Mouse (Mus musculus) heart, postnatal 0 days (tissue): ENCODE results near the gene Fam20a. TPM values are rescaled to one million over a fixed set of nuclear protein-coding genes. Genes with fewer than 3 reads are reported as not detected.

Source experiments
- ATAC-seq: fragments of 200-750 bp; cut with Nextera tagmentation; 2 replicates; pipeline ENCODE4 v1.8.0; 2017; ENCODE audit warnings: low read depth, moderate number of reproducible peaks, moderate library complexity; ENCODE audit not compliant: insufficient read depth
- DNase-seq: peaks from one replicate; pipeline ENCODE4 v3.0.0-alpha.2; 2016; ENCODE audit warnings: low spot score
- H3K27ac ChIP-seq: fragments of 300-500 bp; sonication (generic); 2 replicates; pipeline ENCODE4 v1.5.1; 2014; ENCODE audit warnings: low read depth, mild to moderate bottlenecking
- H3K27me3 ChIP-seq: fragments of 300-500 bp; sonication (generic); 2 replicates; pipeline ENCODE4 v1.6.1; 2014; ENCODE audit warnings: low read length, mixed read lengths; ENCODE audit not compliant: control insufficient read depth, insufficient read depth
- H3K36me3 ChIP-seq: fragments of 300-500 bp; sonication (generic); replicated peaks from 2 replicates; pipeline ENCODE4 v1.6.1; 2014; ENCODE audit warnings: low read length, mixed read lengths; ENCODE audit not compliant: control insufficient read depth, insufficient read depth
- H3K4me1 ChIP-seq: fragments of 300-500 bp; sonication (generic); 2 replicates; pipeline ENCODE4 v1.6.1; 2014; ENCODE audit warnings: antibody characterized with exemption; ENCODE audit not compliant: control insufficient read depth, insufficient read depth
- H3K4me2 ChIP-seq: fragments of 300-500 bp; sonication (generic); 2 replicates; pipeline ENCODE4 v1.6.1; 2014; ENCODE audit warnings: low read depth, mild to moderate bottlenecking, low read length, moderate library complexity
- H3K4me3 ChIP-seq: fragments of 300-500 bp; sonication (generic); 2 replicates; pipeline ENCODE4 v1.5.1; 2014; ENCODE audit warnings: low read depth, low read length
- H3K9ac ChIP-seq: fragments of 300-500 bp; sonication (generic); replicated peaks from 2 replicates; pipeline ENCODE4 v1.6.1; 2014; ENCODE audit warnings: low read depth, low read length, mixed read lengths
- H3K9me3 ChIP-seq: fragments of 300-500 bp; sonication (generic); replicated peaks from 2 replicates; pipeline ENCODE4 v1.6.1; 2016; ENCODE audit warnings: low read length; ENCODE audit not compliant: control insufficient read depth
- CTCF ChIP-seq: IDR thresholded peaks from 2 replicates; pipeline ENCODE4 v1.5.1; 2016; ENCODE audit warnings: antibody characterized with exemption, control low read depth, low read depth
- EP300 ChIP-seq: IDR thresholded peaks from 2 replicates; pipeline ENCODE4 v1.6.1; 2016; ENCODE audit warnings: antibody characterized with exemption, low read depth
- WGBS: fragments of 180-500 bp; shearing (Covaris S2); extraction: QIAGEN DNeasy Blood & Tissue Kit; methylation state at CpG from one replicate; pipeline ENCODE4 v1.1.7; 2014; 5-methylcytosine and 5-hydroxymethylcytosine counted together
- polyA plus RNA-seq: library from polyadenylated mRNA; unstranded; fragments of >200 nt; fragmentation: Nextera tagmentation; extraction: Ambion mirVana; gene quantifications from 2 replicates; pipeline ENCODE4 v1.2.1, GENCODE M21; 2015
- total RNA-seq: library from RNA; depleted of rRNA; stranded (reverse); fragments of >200 nt; gene quantifications from 2 replicates; pipeline ENCODE4 v1.2.3, GENCODE M21; 2014; ENCODE audit warnings: low replicate concordance; rRNA removed

Fam20a gene
- 6.2 and 6.8 TPM in 2 replicates for total RNA-seq
- polyA plus RNA-seq = 3.0 TPM in 2 replicates

- peak within 1 kb of the TSS; percentile 69 for H3K27ac ChIP-seq
- WGBS = under 1% methylated on average over 31 of the region's 31 CpGs
Observed at GRCm38 (mm10) chr11:109721781-109722446, at the start of gene Fam20a. Fam20a (minus strand) TSS chr11:109722279.

GRCm38 (mm10) chr11:109771381-109771780 is 49.3 kb upstream of the Fam20a start:
- Histone ChIP-seq H3K4me2 (no peak overlapping the region), H3K4me3 (no peak overlapping the region), H3K9ac (no peak overlapping the region), H3K4me1 (no peaks in the 10 kb centered on the region), H3K36me3 (no peaks in the 10 kb centered on the region), H3K27ac (no peak overlapping the region), H3K27me3 (no peaks in the 10 kb centered on the region), H3K9me3 (no peaks in the 10 kb centered on the region)
- DNase-seq = no peak
- TF ChIP-seq CTCF (no peak), EP300 (no peak)
- ATAC-seq = no peak
- 78% methylated on average over 1 of the region's 1 CpGs for WGBS

More at GRCm38 (mm10) chr11:109721781-109722446, at the start of gene Fam20a:
- H3K4me2 ChIP-seq = peak within 1 kb of the TSS; percentile 85
- TF ChIP-seq EP300 (no peak), CTCF (peak; percentile 26)
- H3K9ac ChIP-seq = peak within 1 kb of the TSS; percentile 47
- H3K36me3 ChIP-seq = no peaks in the 10 kb centered on the region
- no peaks in the 10 kb centered on the region for H3K9me3 ChIP-seq
- H3K27me3 ChIP-seq = no peaks in the 10 kb centered on the region
- DNase-seq (peak; percentile 37), ATAC-seq (peak; percentile 59)
- H3K4me1 ChIP-seq = peaks cover 8% of the 10 kb centered on the region; the same call in 1 of the 2 replicates
- H3K4me3 ChIP-seq = peak within 1 kb of the TSS; percentile 54

- WGBS = 75% methylated on average over 14 of the region's 14 CpGs
- Histone ChIP-seq H3K4me1 (no peaks in the 10 kb centered on the region), H3K9me3 (no peaks in the 10 kb centered on the region), H3K4me3 (no peak overlapping the region), H3K27me3 (no peaks in the 10 kb centered on the region), H3K9ac (no peak overlapping the region), H3K4me2 (no peak overlapping the region), H3K36me3 (no peaks in the 10 kb centered on the region), H3K27ac (no peak overlapping the region)
- ATAC-seq (no peak), DNase-seq (no peak)
- TF ChIP-seq EP300 (no peak), CTCF (no peak)
Observed at GRCm38 (mm10) chr11:109770185-109770584, 48.1 kb upstream of the Fam20a start.

GRCm38 (mm10) chr11:109769091-109769490 is 47.0 kb upstream of the Fam20a start:
- ATAC-seq = no peak
- H3K27ac ChIP-seq = no peak overlapping the region
- H3K27me3 ChIP-seq = no peaks in the 10 kb centered on the region
- H3K9me3 ChIP-seq = no peaks in the 10 kb centered on the region
- H3K4me1 ChIP-seq = no peaks in the 10 kb centered on the region
- no peak for DNase-seq
- no peaks in the 10 kb centered on the region for H3K36me3 ChIP-seq
- H3K4me3 ChIP-seq = no peak overlapping the region
- H3K9ac ChIP-seq = no peak overlapping the region
- no peak for TF ChIP-seq EP300
- no peak for TF ChIP-seq CTCF
- WGBS = 62% methylated on average over 5 of the region's 5 CpGs
- no peak overlapping the region for H3K4me2 ChIP-seq

GRCm38 (mm10) chr11:109760063-109760462 is 38.0 kb upstream of the Fam20a start:
- Histone ChIP-seq H3K27ac (no peak overlapping the region), H3K4me1 (no peaks in the 10 kb centered on the region), H3K36me3 (no peaks in the 10 kb centered on the region), H3K9me3 (no peaks in the 10 kb centered on the region), H3K4me3 (no peak overlapping the region), H3K9ac (no peak overlapping the region), H3K27me3 (no peaks in the 10 kb centered on the region), H3K4me2 (no peak overlapping the region)
- no peak for TF ChIP-seq CTCF
- TF ChIP-seq EP300 = no peak
- ATAC-seq (no peak), DNase-seq (no peak)
- 71% methylated on average over 7 of the region's 7 CpGs for WGBS
